Mouse (Mus musculus) embryonic fibroblast, embryonic 13.5 days (primary cell): ENCODE measurements around the gene Slc30a7.

Source experiments
- CTCF ChIP-seq: IDR thresholded peaks from 2 replicates; pipeline ENCODE4 v1.5.1; 2011; ENCODE audit warnings: mild to moderate bottlenecking, control low read depth, low read length, moderate library complexity, borderline replicate concordance; ENCODE audit not compliant: insufficient read depth
- POLR2A ChIP-seq: IDR thresholded peaks from 2 replicates; pipeline ENCODE4 v1.6.1; 2011; ENCODE audit warnings: low read depth, mild to moderate bottlenecking, control low read depth, low read length, moderate library complexity

DNA sequence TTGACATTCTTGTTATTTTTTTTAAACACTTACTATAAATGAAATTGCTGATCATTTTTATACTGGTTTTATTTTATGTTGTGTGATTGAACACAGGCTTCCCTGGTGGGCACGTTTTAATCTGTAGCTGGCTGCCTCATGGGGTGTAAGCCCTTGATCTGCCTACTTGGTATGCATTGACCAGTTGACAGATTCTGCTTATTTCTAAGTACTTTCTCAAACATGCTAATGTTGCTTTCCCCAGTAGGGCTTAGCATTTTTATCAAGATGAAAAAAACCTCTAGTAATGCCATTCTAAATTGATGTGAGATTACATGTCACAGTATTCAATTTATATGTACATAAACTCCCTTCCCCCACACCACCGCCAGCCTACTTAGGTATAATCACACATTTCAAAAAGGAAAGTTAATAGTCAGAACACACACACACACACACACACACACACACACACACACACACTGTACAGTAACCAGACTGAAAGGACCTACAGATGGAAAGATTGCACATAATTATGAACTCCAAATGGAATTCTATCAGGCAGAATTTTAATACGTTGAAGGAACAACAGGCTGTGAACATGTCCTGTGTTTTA, 108.8 kb downstream of the Slc30a7 start:
- TF ChIP-seq CTCF: no peak
- TF ChIP-seq POLR2A: no peak
